Mouse (Mus musculus): Measurements from ENCODE around the gene Vsir. TPM values are rescaled to one million over a fixed set of nuclear protein-coding genes. Genes with fewer than 3 reads are reported as not detected.

The Vsir gene
- polyA plus RNA-seq, 1 experiment from 2014 or later: 1.7 TPM

GRCm38 (mm10) chr10:60373543-60373936 is 26.9 kb downstream of the Vsir start:
- no peak overlapping the region for H3K27ac ChIP-seq (ENCODE audit: low read depth, low read length)

GRCm38 (mm10) chr10:60373937-60374578 is 27.4 kb downstream of the Vsir start:
- ATAC-seq (ENCODE audit: low FRiP score) (no peak), DNase-seq (ENCODE audit: low spot score, missing footprints) (no peak)
- Histone ChIP-seq H3K4me3 (ENCODE audit: low read depth, low read length) (no peak overlapping the region), H3K9ac (ENCODE audit: low read length) (no peak overlapping the region), H3K9me3 (ENCODE audit: control insufficient read depth, low read length) (no peaks in the 10 kb centered on the region), H3K27ac (ENCODE audit: low read depth, low read length) (no peak overlapping the region), H3K36me3 (ENCODE audit: control insufficient read depth, insufficient read depth, low read length) (no peaks in the 10 kb centered on the region), H3K4me2 (no peak overlapping the region), H3K4me1 (ENCODE audit: control insufficient read depth, insufficient read depth, low read length) (no peaks in the 10 kb centered on the region), H3K27me3 (ENCODE audit: control insufficient read depth, insufficient read depth, low read length) (no peaks in the 10 kb centered on the region)
- WGBS: 73% methylated on average over 8 of the region's 8 CpGs

More at GRCm38 (mm10) chr10:60373543-60373936, 26.9 kb downstream of the Vsir start:
- Histone ChIP-seq H3K27me3 (ENCODE audit: control insufficient read depth, insufficient read depth, low read length) (no peaks in the 10 kb centered on the region), H3K4me3 (ENCODE audit: low read depth, low read length) (no peak overlapping the region), H3K36me3 (ENCODE audit: control insufficient read depth, insufficient read depth, low read length) (no peaks in the 10 kb centered on the region), H3K9me3 (ENCODE audit: control insufficient read depth, low read length) (no peaks in the 10 kb centered on the region), H3K4me2 (no peak overlapping the region), H3K9ac (ENCODE audit: low read length) (no peak overlapping the region), H3K4me1 (ENCODE audit: control insufficient read depth, insufficient read depth, low read length) (no peaks in the 10 kb centered on the region)
- ATAC-seq (ENCODE audit: low FRiP score) (no peak), DNase-seq (ENCODE audit: low spot score, missing footprints) (no peak)
- 74% methylated on average over 6 of the region's 6 CpGs for WGBS

- Histone ChIP-seq H3K9me3 (ENCODE audit: control insufficient read depth, low read length) (no peaks in the 10 kb centered on the region), H3K4me1 (ENCODE audit: control insufficient read depth, insufficient read depth, low read length) (no peaks in the 10 kb centered on the region), H3K36me3 (ENCODE audit: control insufficient read depth, insufficient read depth, low read length) (no peaks in the 10 kb centered on the region), H3K27ac (ENCODE audit: low read depth, low read length) (no peak overlapping the region), H3K4me3 (ENCODE audit: low read depth, low read length) (no peak overlapping the region), H3K4me2 (no peak overlapping the region), H3K27me3 (ENCODE audit: control insufficient read depth, insufficient read depth, low read length) (no peaks in the 10 kb centered on the region), H3K9ac (ENCODE audit: low read length) (no peak overlapping the region)
- DNase-seq (ENCODE audit: low spot score, missing footprints) (no peak), ATAC-seq (ENCODE audit: low FRiP score) (no peak)
- 93% methylated on average over 16 of the region's 16 CpGs for WGBS
Measured at GRCm38 (mm10) chr10:60376704-60377103, 30.1 kb downstream of the Vsir start.

- Histone ChIP-seq H3K36me3 (ENCODE audit: control insufficient read depth, insufficient read depth, low read length) (no peaks in the 10 kb centered on the region), H3K27ac (ENCODE audit: low read depth, low read length) (no peak overlapping the region), H3K4me1 (ENCODE audit: control insufficient read depth, insufficient read depth, low read length) (no peaks in the 10 kb centered on the region), H3K9me3 (ENCODE audit: control insufficient read depth, low read length) (no peaks in the 10 kb centered on the region), H3K4me3 (ENCODE audit: low read depth, low read length) (no peak overlapping the region), H3K9ac (ENCODE audit: low read length) (no peak overlapping the region), H3K27me3 (ENCODE audit: control insufficient read depth, insufficient read depth, low read length) (no peaks in the 10 kb centered on the region), H3K4me2 (no peak overlapping the region)
- no peak for ATAC-seq (ENCODE audit: low FRiP score)
- no peak for DNase-seq (ENCODE audit: low spot score, missing footprints)
- 81% methylated on average over 9 of the region's 9 CpGs for WGBS
Measured at GRCm38 (mm10) chr10:60379419-60379957, 32.8 kb downstream of the Vsir start.

- WGBS: 80% methylated on average over 3 of the region's 3 CpGs
- Histone ChIP-seq H3K4me1 (ENCODE audit: control insufficient read depth, insufficient read depth, low read length) (no peaks in the 10 kb centered on the region), H3K4me3 (ENCODE audit: low read depth, low read length) (no peak overlapping the region), H3K36me3 (ENCODE audit: control insufficient read depth, insufficient read depth, low read length) (no peaks in the 10 kb centered on the region), H3K4me2 (no peak overlapping the region), H3K27me3 (ENCODE audit: control insufficient read depth, insufficient read depth, low read length) (no peaks in the 10 kb centered on the region), H3K9ac (ENCODE audit: low read length) (no peak overlapping the region), H3K27ac (ENCODE audit: low read depth, low read length) (no peak overlapping the region), H3K9me3 (ENCODE audit: control insufficient read depth, low read length) (no peaks in the 10 kb centered on the region)
- no peak for ATAC-seq (ENCODE audit: low FRiP score)
- DNase-seq (ENCODE audit: low spot score, missing footprints): peak; percentile 23
Measured at GRCm38 (mm10) chr10:60380229-60380628, 33.6 kb downstream of the Vsir start.

GRCm38 (mm10) chr10:60381142-60381925 is 34.7 kb downstream of the Vsir start:
- H3K27me3 ChIP-seq (ENCODE audit: control insufficient read depth, insufficient read depth, low read length): no peaks in the 10 kb centered on the region
- 80% methylated on average over 10 of the region's 10 CpGs for WGBS

GRCm38 (mm10) chr10:60388332-60388731 is 41.7 kb downstream of the Vsir start:
- no peaks in the 10 kb centered on the region for H3K27me3 ChIP-seq (ENCODE audit: control insufficient read depth, insufficient read depth, low read length)
- no peak overlapping the region for H3K4me3 ChIP-seq (ENCODE audit: low read depth, low read length)
- 78% methylated on average over 2 of the region's 2 CpGs for WGBS

More at GRCm38 (mm10) chr10:60381142-60381925, 34.7 kb downstream of the Vsir start:
- Histone ChIP-seq H3K36me3 (ENCODE audit: control insufficient read depth, insufficient read depth, low read length) (no peaks in the 10 kb centered on the region), H3K9ac (ENCODE audit: low read length) (no peak overlapping the region), H3K27ac (ENCODE audit: low read depth, low read length) (no peak overlapping the region), H3K4me3 (ENCODE audit: low read depth, low read length) (no peak overlapping the region), H3K4me2 (no peak overlapping the region), H3K9me3 (ENCODE audit: control insufficient read depth, low read length) (no peaks in the 10 kb centered on the region), H3K4me1 (ENCODE audit: control insufficient read depth, insufficient read depth, low read length) (no peaks in the 10 kb centered on the region)
- no peak for ATAC-seq (ENCODE audit: low FRiP score)
- DNase-seq (ENCODE audit: low spot score, missing footprints): peak; percentile 78

GRCm38 (mm10) chr10:60389447-60389865 is 42.8 kb downstream of the Vsir start:
- Histone ChIP-seq H3K27me3 (ENCODE audit: control insufficient read depth, insufficient read depth, low read length) (no peaks in the 10 kb centered on the region), H3K36me3 (ENCODE audit: control insufficient read depth, insufficient read depth, low read length) (no peaks in the 10 kb centered on the region), H3K4me2 (no peak overlapping the region), H3K4me1 (ENCODE audit: control insufficient read depth, insufficient read depth, low read length) (peaks cover 4% of the 10 kb centered on the region; the same call in 1 of the 2 replicates), H3K4me3 (ENCODE audit: low read depth, low read length) (no peak overlapping the region), H3K9me3 (ENCODE audit: control insufficient read depth, low read length) (no peaks in the 10 kb centered on the region), H3K9ac (ENCODE audit: low read length) (no peak overlapping the region), H3K27ac (ENCODE audit: low read depth, low read length) (no peak overlapping the region)
- 72% methylated on average over 9 of the region's 9 CpGs for WGBS
- ATAC-seq (ENCODE audit: low FRiP score) (no peak), DNase-seq (ENCODE audit: low spot score, missing footprints) (no peak)

More at GRCm38 (mm10) chr10:60388332-60388731, 41.7 kb downstream of the Vsir start:
- Histone ChIP-seq H3K9me3 (ENCODE audit: control insufficient read depth, low read length) (no peaks in the 10 kb centered on the region), H3K9ac (ENCODE audit: low read length) (no peak overlapping the region), H3K4me2 (no peak overlapping the region), H3K27ac (ENCODE audit: low read depth, low read length) (no peak overlapping the region), H3K36me3 (ENCODE audit: control insufficient read depth, insufficient read depth, low read length) (no peaks in the 10 kb centered on the region), H3K4me1 (ENCODE audit: control insufficient read depth, insufficient read depth, low read length) (peaks cover 4% of the 10 kb centered on the region; the same call in 1 of the 2 replicates)
- DNase-seq (ENCODE audit: low spot score, missing footprints): no peak
- ATAC-seq (ENCODE audit: low FRiP score): no peak
